Mouse (Mus musculus) c-Kit-negative CD71-positive TER-119-positive erythroid progenitor cells, embryonic 14.5 days (primary cell): ENCODE results near the gene Tead1.

ENCODE experiments used
- DNase-seq: peaks from one replicate; pipeline ENCODE4 v3.0.0-alpha.2; 2013; ENCODE audit warnings: low read depth, low spot score

Gene Tead1

DNA sequence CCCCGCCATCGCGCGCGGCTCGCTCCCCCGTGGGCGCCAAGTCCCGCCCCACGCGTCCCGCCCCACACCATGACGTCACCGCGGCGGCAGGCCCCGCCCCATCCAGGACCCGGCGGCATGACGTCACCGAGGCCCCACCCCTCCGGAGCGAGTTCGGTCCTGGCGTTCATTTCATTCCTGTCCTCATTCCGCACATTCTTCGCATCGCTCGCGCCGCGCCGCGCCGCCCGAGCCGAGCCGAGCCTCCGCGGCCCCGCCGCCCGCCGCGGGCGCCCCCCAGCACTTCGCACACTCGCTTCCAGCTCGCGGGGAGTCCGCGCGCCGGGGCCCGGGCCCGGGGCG lies at the start of gene Tead1:
Gene Tead1, plus strand, starts transcription at position 148 of the 342 bp plus-strand sequence.
- DNase-seq = no peak

- no peak for DNase-seq
Measured at GRCm38 (mm10) chr7:112634505-112635213, 44.5 kb upstream of the Tead1 start.

DNA sequence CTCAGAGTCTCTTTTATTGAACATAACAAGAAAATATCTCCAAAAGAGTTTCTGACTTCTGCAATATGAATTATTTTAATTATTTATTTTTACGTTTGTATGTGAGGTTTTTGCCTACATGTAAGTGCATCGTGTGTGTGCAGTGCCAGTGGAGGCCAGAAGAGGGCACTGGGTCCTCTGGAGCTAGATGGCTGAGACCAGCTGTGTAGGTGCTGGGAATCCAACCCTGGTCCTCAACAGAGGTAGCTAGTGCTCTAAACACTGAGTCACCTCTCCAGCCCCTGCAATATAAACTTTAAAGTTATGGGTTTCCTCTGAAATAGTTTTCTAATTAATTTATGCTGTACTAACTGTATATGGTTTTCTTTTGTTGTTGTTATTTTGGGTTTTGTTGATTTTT lies 43.2 kb upstream of the Tead1 start:
- DNase-seq = no peak

GRCm38 (mm10) chr7:112643866-112644543 lies 35.1 kb upstream of the Tead1 start:
- no peak for DNase-seq

DNA sequence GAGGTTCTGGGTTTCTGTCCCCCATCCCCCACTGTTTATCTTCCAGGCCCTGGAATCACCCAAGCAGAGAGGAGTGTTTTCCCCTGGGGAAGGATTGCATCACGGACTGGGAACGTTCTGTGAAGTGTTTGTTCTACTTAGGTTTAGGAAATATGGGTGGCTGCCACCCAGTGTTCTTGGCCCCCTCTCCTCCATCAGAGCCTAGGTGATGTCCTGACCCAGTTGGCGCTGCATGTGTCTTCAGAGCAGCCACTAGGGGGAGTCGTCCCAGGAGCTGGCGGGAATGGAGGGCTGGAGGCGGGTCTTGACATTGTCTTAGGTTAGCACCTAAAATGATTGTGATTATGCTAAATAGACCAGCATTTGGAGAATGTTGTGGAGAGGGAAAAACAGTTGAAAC lies 34.4 kb upstream of the Tead1 start:
- DNase-seq = no peak

DNA sequence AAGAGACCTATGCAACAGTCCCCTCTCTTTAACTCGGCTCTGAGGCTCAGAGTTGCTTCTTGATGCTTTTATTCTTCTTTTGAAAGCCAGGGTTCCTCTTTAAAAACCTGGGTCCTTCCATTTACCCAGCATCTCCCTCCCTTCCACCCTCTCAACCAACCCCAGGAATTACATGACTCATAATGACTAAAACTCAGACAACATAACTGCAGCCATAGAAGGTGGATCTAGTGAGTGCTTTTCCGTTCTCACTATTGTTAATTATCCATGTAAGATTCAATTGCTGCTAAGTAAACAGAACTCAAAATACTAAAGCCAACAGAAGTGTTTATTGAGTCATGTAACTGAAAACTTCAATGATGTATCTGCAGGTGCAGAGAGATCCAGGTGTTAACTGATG lies 33.4 kb upstream of the Tead1 start:
- DNase-seq = no peak

- no peak for DNase-seq
Measured at GRCm38 (mm10) chr7:112647417-112647816, 31.7 kb upstream of the Tead1 start.

GRCm38 (mm10) chr7:112656141-112656662 lies 22.9 kb upstream of the Tead1 start:
- no peak for DNase-seq

DNA sequence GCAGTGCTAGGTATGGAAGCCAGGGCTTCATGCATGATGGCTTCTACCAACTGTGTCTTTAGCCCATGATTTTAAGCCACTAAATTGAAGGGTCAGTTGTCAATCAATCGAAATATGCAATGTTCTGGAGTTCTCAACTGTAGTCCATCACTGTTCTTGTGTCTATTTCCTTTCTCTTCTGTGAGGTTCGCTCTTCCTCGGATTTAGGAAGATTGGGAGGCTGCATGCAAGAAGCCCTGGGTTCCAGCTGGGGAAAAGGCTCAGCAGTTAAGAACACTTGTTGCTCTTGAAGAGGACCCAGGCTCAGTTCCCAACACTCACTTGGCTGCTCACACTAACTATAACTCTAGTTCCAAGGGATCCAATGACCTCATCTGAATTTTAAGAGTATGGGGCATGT lies 20.2 kb upstream of the Tead1 start:
- no peak for DNase-seq

DNA sequence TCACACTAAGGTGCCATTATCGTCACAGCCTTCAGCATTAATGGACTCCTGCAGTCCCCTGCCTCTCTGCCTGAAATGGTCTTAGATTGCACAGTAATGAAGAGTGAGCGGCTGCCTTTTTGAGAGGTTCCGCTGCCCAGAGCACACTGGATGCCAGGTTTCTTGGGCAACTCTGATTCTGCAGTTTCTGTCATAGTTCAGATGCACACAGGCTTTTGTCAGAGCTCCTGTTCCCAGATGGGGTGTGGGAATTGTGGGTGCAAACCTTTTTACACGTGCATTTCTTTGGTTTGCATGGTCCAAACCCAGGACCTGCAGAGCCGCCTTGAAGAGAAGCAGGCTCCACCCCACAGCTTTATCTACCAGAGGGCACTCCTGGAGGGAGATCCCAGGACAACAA lies 19.3 kb upstream of the Tead1 start:
- no peak for DNase-seq

GRCm38 (mm10) chr7:112660325-112660724 lies 18.8 kb upstream of the Tead1 start:
- no peak for DNase-seq

DNA sequence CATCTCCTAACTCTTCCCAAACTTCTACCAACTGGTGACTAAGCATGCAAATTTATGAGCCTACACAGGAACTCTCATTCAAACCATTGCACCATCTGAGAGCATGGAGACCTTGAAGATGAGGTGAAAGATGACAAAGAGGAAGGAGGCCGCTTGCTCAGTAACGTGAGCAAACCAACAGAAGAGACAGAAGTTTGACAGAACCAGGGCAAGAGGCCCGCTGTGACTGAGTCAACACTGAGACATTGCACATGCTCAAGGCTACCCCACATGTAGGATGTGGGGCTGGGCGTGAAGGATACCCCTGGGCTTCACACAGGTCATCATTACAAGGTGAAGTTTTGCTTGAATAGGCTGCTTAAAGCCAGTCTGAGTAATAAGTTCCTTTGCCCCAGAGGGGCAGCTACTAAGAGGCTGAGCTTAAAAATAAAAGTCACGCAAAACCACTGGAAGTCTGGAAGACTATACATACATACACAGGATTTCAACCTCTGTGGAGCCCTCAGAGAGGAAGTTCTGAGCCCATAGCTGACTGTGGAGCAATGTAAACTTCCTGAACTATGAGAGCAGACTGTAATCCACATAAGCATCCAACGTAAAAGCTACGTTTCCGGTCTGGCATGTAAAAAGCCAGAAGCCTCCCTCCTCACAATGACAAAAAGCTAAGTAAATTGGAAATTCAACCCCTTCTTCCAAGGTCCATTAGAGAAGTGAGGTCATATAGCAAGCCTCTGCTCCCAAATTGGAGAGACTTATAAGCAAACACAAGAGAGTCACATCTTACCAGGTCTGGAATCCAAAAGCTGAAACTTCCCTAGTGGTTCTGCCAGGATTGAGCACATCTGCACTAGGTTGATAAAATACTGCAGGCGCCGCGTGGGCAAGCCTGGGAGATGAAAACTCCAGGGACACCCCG lies 16.5 kb upstream of the Tead1 start:
- DNase-seq = no peak

DNA sequence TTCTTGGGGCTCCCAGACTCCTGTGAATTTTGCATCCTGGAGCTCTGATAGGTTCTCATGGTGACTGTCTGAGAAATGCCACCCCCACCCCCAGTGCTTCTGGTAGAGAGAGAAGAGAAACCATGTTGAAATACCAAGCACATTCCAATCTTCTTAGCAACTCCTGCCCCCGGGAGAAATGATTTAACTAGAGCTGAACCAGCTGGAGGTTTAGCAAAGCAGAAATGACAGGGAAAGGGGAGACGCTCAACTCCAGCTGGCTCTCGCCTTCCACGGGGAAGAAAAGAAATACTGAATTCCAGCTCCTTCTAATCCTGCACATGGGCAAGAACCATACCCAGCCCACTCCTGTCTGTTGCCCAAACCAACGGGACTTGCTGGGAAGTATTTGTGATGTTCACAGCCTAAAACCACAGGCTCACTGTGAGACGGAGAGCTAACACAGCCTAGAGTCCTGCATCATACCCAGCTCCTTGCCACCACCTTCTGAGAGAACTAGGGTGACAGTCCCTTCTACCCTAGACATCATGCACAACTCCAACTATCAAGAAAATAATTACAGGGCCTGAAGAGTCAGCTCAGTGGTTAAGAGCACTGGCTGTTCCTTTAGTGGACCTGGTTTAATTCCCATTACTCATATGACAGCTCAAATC lies 15.7 kb upstream of the Tead1 start:
- no peak for DNase-seq

DNA sequence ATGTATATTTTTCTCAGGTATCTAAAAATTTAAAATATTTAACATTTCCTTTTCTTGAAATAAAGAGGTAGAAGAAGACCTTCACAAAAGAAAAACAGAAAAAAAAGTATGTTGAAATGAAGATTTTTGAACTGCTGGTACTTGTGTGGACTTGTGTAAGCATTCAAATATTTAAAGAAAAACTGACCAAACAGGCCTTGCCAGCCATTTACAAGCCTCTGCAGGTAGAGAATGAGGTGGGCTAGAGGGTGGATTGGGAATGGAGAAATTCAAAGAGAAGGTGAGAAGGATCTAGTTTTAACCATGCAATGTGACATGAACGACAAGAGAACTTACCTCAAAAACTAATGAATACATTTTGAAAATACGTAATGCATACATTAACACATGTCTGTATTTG lies 9.1 kb upstream of the Tead1 start:
- no peak for DNase-seq

GRCm38 (mm10) chr7:112678418-112679170 lies 524 bp upstream of the Tead1 start:
- no peak for DNase-seq

DNA sequence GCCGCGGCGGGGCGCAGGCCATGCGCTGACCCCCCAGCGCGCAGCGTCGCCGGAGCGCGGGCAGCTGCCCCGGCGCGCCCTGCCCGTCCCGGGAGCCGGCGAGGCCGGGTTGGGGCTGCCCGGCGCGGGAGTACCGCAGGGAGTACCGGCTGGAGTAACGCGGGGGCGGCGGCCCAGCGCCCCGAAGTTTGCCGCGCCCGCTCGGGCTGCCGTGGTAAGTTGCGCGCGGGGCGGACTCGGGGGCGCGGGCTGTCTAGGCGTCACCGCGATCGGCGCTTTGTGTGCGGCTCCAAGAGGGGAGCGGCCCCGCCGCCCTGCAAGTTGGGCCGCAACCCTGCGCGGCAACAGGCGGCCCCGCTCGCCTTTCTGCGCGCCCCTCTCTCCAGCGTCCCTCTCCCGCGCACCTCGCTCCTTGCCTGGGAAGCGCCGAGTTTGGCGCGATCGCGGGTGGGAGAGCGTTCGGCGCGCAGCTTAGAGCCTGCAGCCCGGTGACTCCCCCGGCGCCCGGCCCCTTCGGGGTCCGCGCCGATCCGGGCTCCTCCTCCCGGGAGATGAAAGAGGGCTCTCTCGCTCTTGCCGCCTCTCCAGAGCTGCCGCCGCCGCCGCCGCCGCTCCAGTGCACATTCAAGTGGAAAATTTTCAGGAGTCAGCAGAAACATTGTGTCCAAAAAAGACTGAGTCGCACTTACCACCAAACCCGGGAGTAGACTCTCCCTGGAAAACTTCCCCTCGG lies 561 bp downstream of the Tead1 start:
- DNase-seq = no peak

DNA sequence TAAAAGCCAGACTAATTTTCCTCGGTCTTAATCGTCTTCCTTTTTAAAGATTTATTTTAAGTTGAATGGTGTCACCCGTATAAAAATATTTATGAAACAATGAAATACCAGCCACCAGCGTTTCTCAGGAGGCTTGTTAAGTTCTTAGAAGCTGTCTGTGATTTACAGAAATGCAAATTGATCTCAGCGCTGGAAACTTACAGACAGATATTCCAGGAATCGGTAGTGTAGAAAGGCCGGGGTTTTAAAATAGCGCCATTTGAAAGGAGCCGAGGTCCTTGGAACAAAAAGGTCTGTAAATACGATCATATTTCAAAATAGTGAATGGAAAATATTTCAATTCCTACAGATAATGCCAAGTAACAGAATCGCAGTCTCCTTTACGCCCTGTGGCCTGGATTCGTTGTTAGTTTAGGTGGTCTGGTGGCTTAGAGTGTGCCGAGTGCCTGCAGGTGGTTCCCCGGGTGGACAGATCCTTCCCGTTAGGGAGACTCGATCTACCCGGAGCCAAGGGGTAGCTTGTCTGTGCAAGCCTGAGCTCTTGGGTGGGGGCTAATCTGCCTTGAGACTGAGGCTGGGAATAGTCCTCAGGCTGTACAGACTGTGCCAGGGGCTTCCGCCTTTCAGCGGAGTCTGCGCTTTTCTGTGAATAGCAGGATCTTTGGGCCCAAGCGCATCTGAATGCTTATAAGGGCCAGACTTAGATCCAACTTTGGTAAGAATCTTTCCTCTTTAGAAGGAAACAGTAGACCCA lies 1.6 kb downstream of the Tead1 start:
- DNase-seq = no peak

GRCm38 (mm10) chr7:112684626-112685561 lies 5.8 kb downstream of the Tead1 start:
- DNase-seq = no peak
